Mouse (Mus musculus) E14TG2a.4 (cell line): ENCODE data around the gene Epm2a.
"Not testable (repeated sequence)": the region's sequence is repeated elsewhere in the genome, so short reads cannot be mapped to it uniquely, and the experiment has no call there.

ENCODE experiments used
- H3K27me3 ChIP-seq: 2 replicates; pipeline ENCODE4 v1.6.1; 2014; ENCODE audit warnings: low read length, control low read depth; ENCODE audit not compliant: insufficient read depth
- H3K36me3 ChIP-seq: 2 replicates; pipeline ENCODE4 v1.6.1; 2014; ENCODE audit warnings: low read length, control low read depth; ENCODE audit not compliant: insufficient read depth
- H3K4me1 ChIP-seq: replicated peaks from 2 replicates; pipeline ENCODE4 v1.6.1; 2014; ENCODE audit warnings: low read depth, low read length, control low read depth
- H3K4me3 ChIP-seq: replicated peaks from 2 replicates; pipeline ENCODE4 v1.5.1; 2014; ENCODE audit warnings: mild to moderate bottlenecking, low read length
- H3K9me3 ChIP-seq: 2 replicates; pipeline ENCODE4 v1.6.1; 2014; ENCODE audit warnings: low read length, control low read depth
- CTCF ChIP-seq: conservative IDR thresholded peaks from 2 replicates; pipeline ENCODE4 v1.5.1; 2014; ENCODE audit warnings: low read length
- NANOG ChIP-seq: IDR thresholded peaks from 2 replicates; pipeline ENCODE4 v1.6.1; 2014; ENCODE audit warnings: borderline replicate concordance, low read length, mixed read lengths
- POU5F1 ChIP-seq: IDR thresholded peaks from 2 replicates; pipeline ENCODE4 v1.6.1; 2014; ENCODE audit warnings: low read length, borderline replicate concordance

The Epm2a gene

GRCm38 (mm10) chr10:11343205-11344141, at the start of gene Epm2a:
Gene Epm2a, plus strand, starts transcription at chr10:11343404.
- Histone ChIP-seq H3K27me3 (peaks cover 6% of the 10 kb centered on the region), H3K36me3 (no peaks in the 10 kb centered on the region), H3K4me3 (peak within 1 kb of the TSS; percentile 81), H3K9me3 (no peaks in the 10 kb centered on the region), H3K4me1 (peaks cover 16% of the 10 kb centered on the region)
- TF ChIP-seq CTCF, result no peak
- no peak for TF ChIP-seq POU5F1
- TF ChIP-seq NANOG, result no peak

DNA sequence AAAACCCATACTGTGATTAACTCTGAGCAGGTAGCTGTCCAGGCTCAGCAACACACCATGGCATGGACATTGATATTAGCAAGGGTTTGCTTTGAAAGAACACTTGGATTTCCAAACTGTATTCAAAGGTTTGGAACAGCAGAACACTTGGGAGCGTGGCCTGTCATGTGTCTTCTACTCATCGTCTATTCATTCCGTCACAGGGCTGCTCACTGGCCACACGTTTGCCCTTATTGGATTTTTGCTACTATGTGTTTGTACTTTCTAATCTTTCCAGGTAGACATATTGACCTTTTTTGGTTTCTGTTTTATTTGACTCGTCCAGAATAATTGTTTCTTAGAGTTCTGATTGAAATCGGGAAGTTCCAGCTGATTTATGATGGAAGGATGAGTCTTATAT, 44.8 kb upstream of the Epm2a start:
- H3K4me1 ChIP-seq, result peaks cover 7% of the 10 kb centered on the region
- no peak overlapping the region for H3K4me3 ChIP-seq
- no peaks in the 10 kb centered on the region for H3K9me3 ChIP-seq
- TF ChIP-seq CTCF (no peak), NANOG (no peak), POU5F1 (no peak)
- no peaks in the 10 kb centered on the region for H3K27me3 ChIP-seq
- peaks cover 38% of the 10 kb centered on the region for H3K36me3 ChIP-seq

GRCm38 (mm10) chr10:11305365-11306053, 37.7 kb upstream of the Epm2a start:
- no peak overlapping the region for H3K4me3 ChIP-seq
- TF ChIP-seq NANOG (no peak), POU5F1 (no peak), CTCF (no peak)
- no peaks in the 10 kb centered on the region for H3K36me3 ChIP-seq
- H3K4me1 ChIP-seq, result peaks cover 3% of the 10 kb centered on the region; the same call in 1 of the 2 replicates
- no peaks in the 10 kb centered on the region for H3K9me3 ChIP-seq
- H3K27me3 ChIP-seq, result no peaks in the 10 kb centered on the region

- H3K27me3 ChIP-seq, result no peaks in the 10 kb centered on the region
- no peak overlapping the region for H3K4me3 ChIP-seq
- TF ChIP-seq NANOG, result no peak
- peaks cover 3% of the 10 kb centered on the region; the same call in 1 of the 2 replicates for H3K4me1 ChIP-seq
- no peaks in the 10 kb centered on the region for H3K36me3 ChIP-seq
- no peaks in the 10 kb centered on the region for H3K9me3 ChIP-seq
Measured at GRCm38 (mm10) chr10:11306054-11306367, 37.2 kb upstream of the Epm2a start.

- no peaks in the 10 kb centered on the region for H3K36me3 ChIP-seq
- no peaks in the 10 kb centered on the region for H3K9me3 ChIP-seq
- TF ChIP-seq CTCF, result no peak
- no peak for TF ChIP-seq POU5F1
- TF ChIP-seq NANOG, result no peak
- no peaks in the 10 kb centered on the region for H3K4me1 ChIP-seq
- no peak overlapping the region for H3K4me3 ChIP-seq
- no peaks in the 10 kb centered on the region for H3K27me3 ChIP-seq
Measured at GRCm38 (mm10) chr10:11309866-11310265, 33.3 kb upstream of the Epm2a start.

DNA sequence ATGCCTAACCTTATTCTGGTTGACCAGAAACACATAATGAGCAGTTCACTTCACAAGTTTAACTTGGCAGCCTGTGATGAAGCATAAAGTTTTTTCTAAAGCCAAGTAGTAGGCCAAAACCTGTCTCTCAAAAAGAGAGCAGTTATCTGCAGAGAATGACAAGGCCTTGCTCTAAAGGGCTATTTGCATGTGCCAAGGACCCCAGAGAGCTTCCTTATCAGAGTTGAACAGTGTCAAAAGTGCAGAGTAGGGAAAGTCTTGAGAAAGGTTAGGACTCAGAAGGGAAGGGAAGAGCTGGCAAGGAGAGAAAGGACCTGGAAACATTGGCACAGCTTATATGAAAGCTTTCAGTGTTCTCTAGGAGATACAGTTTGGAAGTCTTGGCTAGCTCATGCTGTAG, 32.7 kb upstream of the Epm2a start:
- Histone ChIP-seq H3K9me3 (peaks cover 5% of the 10 kb centered on the region), H3K4me1 (no peaks in the 10 kb centered on the region), H3K27me3 (no peaks in the 10 kb centered on the region), H3K4me3 (no peak overlapping the region), H3K36me3 (no peaks in the 10 kb centered on the region)
- no peak for TF ChIP-seq POU5F1
- no peak for TF ChIP-seq NANOG
- TF ChIP-seq CTCF, result no peak

DNA sequence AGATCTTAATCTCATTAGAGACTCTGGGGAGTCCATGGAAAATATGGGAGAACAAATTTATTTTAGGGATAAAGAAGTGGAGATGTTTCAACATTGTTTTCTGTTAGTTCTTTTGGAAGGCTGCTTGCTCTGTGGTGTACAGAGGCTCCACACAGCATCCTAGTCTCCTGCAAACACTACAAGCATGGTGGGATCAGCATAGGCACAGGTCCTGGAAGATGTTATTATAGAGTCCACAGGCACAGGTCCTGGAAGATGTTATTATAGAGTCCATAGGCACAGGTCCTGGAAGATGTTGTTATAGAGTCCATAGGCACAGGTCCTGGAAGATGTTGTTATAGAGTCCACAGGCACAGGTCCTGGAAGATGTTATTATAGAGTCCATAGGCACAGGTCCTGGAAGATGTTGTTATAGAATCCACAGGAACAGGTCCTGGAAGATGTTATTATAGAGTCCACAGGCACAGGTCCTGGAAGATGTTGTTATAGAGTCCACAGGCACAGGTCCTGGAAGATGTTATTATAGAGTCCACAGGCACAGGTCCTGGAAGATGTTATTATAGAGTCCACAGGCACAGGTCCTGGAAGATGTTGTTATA, 25.2 kb upstream of the Epm2a start:
- H3K4me1 ChIP-seq, H3K27me3 ChIP-seq, H3K4me3 ChIP-seq, H3K9me3 ChIP-seq, H3K36me3 ChIP-seq: not testable (repeated sequence)

DNA sequence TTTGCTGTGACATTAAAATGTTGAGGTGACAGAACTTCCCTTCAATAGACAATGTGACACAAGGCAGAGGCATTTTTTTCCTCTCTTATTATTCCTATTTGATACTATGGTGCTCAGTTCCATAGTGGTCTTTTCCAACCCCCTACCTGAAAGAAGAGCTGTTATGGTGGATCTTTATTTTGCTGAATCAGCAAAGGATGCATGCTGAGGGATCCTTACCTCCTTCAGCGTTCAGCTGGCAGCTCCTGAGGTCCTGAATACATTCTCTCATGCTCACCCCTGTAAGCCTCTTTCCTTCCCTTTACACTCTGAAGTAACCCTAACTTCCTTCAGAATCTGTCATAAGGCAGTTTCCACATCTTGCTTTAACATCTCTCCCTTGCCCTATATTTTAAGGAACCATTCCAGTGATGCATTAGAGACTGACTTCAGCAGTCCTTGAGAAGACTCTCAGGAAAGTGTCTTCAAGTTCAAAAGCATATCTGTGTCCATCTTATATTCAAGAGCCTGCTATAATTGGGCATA, 23.7 kb upstream of the Epm2a start:
- H3K4me1 ChIP-seq, result no peaks in the 10 kb centered on the region
- no peak for TF ChIP-seq POU5F1
- no peak for TF ChIP-seq CTCF
- TF ChIP-seq NANOG, result no peak
- peaks cover 10% of the 10 kb centered on the region for H3K9me3 ChIP-seq
- no peaks in the 10 kb centered on the region for H3K36me3 ChIP-seq
- no peaks in the 10 kb centered on the region for H3K27me3 ChIP-seq
- no peak overlapping the region for H3K4me3 ChIP-seq
